Mouse (Mus musculus) ES-Bruce4 (cell line): ENCODE measurements around the gene Slc25a35.

Experiments used
- CTCF ChIP-seq: IDR thresholded peaks from one replicate; pipeline ENCODE4 v1.8.1; 2011; ENCODE audit warnings: low read depth, low read length
- EP300 ChIP-seq: IDR thresholded peaks from 2 replicates; pipeline ENCODE4 v1.6.1; 2011; ENCODE audit warnings: low read depth, low read length; ENCODE audit not compliant: insufficient read depth
- POLR2A ChIP-seq: IDR thresholded peaks from one replicate; pipeline ENCODE4 v1.8.1; 2011; ENCODE audit warnings: low read length; ENCODE audit not compliant: insufficient read depth

- TF ChIP-seq CTCF (no peak), EP300 (no peak), POLR2A (peak; percentile 93)
Observed at GRCm38 (mm10) chr11:68939451-68940304, 28.3 kb upstream of the Slc25a35 start.
